Mouse (Mus musculus) granulocyte monocyte progenitor cell, adult 5-6 weeks (primary cell): ENCODE data around the gene Gm49711. TPM values are rescaled to one million over a fixed set of nuclear protein-coding genes. Genes with fewer than 3 reads are reported as not detected.

ENCODE experiments used
- ATAC-seq: replicated peaks from 2 replicates; pipeline ENCODE4 v1.8.0; 2016; ENCODE audit warnings: mild to moderate bottlenecking, moderate TSS enrichment, inconsistent platforms; ENCODE audit not compliant: poor library complexity, severe bottlenecking
- total RNA-seq, 2 experiments: library from RNA; stranded (forward) in 1 of 2; stranded (reverse) in 1 of 2; fragments of 200-712, 200-1000 nt in 1 of 2; fragments of >200 nt in 1 of 2; fragmentation: Nextera tagmentation in 1 of 2; gene quantifications; 2 replicates each; pipeline ENCODE4 v1.2.3; 2014 to 2017

Gm49711 gene
- total RNA-seq, 2 experiments from 2014 or later, result not detected

- no peak for ATAC-seq
Observed at GRCm38 (mm10) chr16:92117337-92118209, 59.5 kb downstream of the Gm49711 start.

DNA sequence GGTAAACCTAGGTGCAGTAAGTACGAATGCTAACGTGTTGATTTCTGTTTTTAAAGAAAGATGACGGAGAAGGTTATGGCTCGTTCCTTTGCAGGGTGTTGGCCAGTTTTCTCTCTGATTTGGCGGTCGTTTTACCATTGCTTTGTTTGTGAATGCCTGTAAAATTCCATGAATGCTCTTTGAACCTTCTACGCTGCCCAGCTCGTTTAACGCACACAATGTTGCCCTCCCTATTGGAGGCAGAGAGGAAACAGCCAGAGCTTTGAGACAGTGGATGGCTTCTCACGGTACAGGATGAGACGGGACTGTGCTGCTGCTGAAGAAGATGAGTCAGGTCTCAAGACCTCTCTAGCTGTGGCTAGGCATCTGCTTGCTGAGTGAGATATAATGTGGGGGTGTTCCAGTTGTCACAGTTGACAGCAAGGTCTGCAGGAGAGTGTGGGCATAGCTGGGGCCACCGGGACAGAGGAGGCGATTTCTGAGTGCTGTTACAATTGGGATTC is 60.9 kb downstream of the Gm49711 start:
- no peak for ATAC-seq

- ATAC-seq, result no peak
Observed at GRCm38 (mm10) chr16:92120899-92121531, 62.9 kb downstream of the Gm49711 start.

GRCm38 (mm10) chr16:92127226-92127625 is 69.1 kb downstream of the Gm49711 start:
- no peak for ATAC-seq

DNA sequence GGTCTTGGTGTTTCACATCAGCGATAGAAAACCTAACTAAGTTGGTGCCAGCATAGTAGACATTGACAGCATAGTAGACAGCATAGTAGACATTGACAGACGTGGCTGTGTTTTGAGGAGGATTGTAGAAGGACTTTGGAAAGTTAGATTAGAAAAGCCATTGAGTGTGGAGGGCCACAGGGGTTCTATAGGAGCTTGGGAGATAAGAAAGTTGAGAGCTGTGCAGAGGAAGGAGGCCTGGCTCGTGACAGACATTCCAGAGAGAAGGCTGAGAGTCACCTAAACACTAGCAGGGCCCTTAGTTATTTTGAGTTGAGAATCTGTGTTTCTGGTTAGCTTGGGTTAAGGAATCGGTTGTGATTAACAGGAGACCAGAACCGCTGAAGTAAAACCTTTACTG is 69.5 kb downstream of the Gm49711 start:
- no peak for ATAC-seq

DNA sequence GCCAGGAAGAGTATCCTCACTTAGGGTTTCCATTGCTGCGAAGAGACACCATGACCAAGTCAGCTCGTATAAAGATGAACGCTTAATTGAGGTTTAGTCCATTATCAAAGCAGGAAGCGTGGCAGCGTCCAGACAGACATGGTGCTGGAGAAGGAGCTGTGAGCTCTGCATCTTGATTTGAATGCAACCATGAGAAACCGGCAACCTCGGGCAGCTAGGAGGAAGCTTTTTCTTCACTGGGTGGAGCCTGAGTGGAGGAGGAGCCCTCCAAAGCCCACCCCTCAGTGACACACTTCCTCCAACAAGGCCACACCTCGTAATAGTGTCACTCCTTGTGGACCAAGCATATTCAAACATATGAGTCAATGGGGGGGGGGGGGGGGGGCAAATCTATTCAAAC is 71.7 kb downstream of the Gm49711 start:
- ATAC-seq, result no peak

GRCm38 (mm10) chr16:92132511-92132910 is 74.4 kb downstream of the Gm49711 start:
- ATAC-seq, result no peak

- no peak for ATAC-seq
Observed at GRCm38 (mm10) chr16:92134148-92134764, 76.1 kb downstream of the Gm49711 start.

GRCm38 (mm10) chr16:92136275-92136674 is 78.2 kb downstream of the Gm49711 start:
- no peak for ATAC-seq

- no peak for ATAC-seq
Observed at GRCm38 (mm10) chr16:92139386-92140261, 81.5 kb downstream of the Gm49711 start.

GRCm38 (mm10) chr16:92140328-92140727 is 82.2 kb downstream of the Gm49711 start:
- ATAC-seq, result no peak

DNA sequence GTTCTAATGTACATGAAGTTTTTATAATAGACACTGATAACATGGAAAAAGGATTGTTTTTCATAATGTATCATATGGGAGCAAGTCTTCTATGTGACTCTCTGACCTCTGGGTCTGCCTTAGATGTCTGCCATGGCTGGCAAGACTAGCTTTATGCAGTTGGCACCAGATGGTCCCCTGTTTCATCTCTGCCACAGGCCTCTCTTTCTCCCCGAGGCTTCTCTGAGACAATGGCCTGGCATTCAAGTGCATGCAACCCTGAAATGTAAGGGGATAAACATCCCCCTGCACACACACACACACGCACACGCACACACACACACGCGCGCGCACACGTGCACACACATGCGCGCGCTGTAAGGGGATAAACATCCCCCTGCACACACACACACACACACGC is 82.9 kb downstream of the Gm49711 start:
- ATAC-seq, result no peak

DNA sequence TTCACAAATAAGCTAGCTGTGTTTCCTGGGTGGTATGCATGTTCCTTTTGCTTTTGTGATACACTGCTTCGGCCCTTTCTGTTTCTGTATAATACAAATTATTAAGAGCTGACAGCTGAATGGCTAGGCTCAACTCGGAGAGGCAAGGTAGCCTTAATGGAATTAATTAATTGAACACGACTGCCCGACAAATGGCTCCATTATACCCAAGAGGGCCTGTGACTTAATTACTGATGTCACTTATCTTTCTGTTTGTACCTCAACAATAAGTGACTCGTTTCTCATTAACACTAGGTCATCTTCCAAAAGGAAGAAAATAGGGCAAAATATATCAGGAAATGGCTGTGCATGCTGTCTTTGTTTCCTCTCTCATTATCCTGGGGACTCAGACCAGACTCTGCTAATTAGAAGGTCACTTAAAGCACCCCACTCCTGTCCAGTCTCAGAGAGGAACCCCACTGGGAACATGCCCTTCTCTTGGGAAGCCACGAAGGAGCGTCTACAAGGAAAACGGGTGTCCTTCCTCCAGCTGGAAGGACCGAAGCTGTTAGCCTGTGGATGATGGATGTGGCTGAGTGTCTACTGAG is 84.4 kb downstream of the Gm49711 start:
- no peak for ATAC-seq

- no peak for ATAC-seq
Observed at GRCm38 (mm10) chr16:92147631-92148366, 89.7 kb downstream of the Gm49711 start.

- ATAC-seq, result no peak
Observed at GRCm38 (mm10) chr16:92148367-92148728, 90.2 kb downstream of the Gm49711 start.

DNA sequence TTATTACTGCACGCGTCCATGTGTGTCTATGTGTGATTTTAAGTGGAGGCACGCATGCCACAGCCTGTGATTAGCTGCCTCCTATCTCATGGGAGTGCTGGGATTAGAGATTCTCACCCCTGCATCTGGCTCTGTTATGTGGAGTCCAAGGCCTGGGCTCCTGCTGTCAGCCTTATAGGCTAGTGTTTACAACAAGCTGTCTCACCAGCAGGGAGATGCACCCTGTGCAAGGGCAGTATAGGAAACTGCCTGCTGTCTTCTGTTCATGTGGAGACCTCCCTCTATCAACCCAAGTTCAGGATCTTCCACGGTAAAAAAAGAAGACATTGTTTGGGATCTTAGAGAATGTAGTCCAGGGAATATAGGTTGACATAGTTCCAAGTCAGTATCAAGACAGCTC is 92.9 kb downstream of the Gm49711 start:
- no peak for ATAC-seq

DNA sequence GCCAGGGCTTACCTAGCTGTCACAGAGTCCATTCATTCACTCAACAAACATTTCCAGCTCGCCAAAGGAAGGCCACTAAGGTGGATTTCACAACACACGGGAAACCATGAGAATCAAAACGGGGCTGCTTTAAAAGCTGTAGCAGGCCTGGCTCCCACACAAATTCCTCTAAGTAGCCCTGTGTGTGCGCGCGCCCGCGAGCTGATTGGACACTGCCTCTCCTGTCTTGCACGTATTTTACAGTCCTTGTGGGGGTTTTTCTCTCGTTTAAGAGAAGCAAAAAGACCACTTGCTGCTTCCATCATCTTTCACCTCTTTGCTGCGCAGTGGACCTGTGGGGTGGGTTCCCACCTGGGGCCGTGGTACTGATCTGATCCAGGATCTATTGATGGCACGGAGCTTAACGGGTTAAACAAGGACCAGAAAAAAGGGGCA is 99.9 kb downstream of the Gm49711 start:
- ATAC-seq, result no peak

GRCm38 (mm10) chr16:92158461-92159091 is 100.5 kb downstream of the Gm49711 start:
- ATAC-seq, result peak; percentile 48

DNA sequence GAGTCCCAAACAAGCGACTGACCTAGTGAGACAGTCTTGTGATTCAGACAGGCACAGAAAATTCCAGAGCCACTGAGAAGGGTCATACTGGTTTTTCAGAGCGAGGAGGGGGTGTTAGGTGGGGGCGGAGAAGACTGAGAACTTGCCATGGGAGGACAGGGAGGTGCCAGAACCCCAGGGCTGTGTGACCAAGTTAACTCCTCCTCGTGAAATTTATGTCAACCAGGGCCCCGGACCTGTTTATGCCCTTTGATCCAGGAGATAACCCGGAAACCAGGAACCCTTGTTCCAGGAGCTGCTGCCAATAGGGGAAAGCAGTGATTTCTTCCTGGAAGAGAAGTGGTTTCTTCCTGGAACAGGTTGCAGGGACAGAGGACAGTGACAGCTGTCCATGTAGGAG is 101.0 kb downstream of the Gm49711 start:
- no peak for ATAC-seq
